Mouse (Mus musculus) left cerebral cortex, adult 8-10 months (tissue): ENCODE data around the gene Gm28778. TPM values are rescaled to one million over a fixed set of nuclear protein-coding genes. Genes with fewer than 3 reads are reported as not detected.

Experiments used
- total RNA-seq, 4 experiments: library from RNA; stranded (reverse); gene quantifications; 2 replicates each; pipeline ENCODE4 v1.2.4; 2022

Gm28778 gene
- total RNA-seq, 4 experiments from 2014 or later: 3.5 TPM; not detected in 3

Other genes starting within 250 kb of the Gm28778 start
- gene Mstn, start 235.5 kb upstream of the Gm28778 start, total RNA-seq: under 1 TPM; 0.21 to 0.96 (median 0.42) TPM
- not detected for gene 1700019A02Rik, start 109.5 kb upstream of the Gm28778 start, total RNA-seq
- 10 to 100 TPM; 38.2 to 50.3 (median 39.8) TPM for gene Pms1, start 93 bp upstream of the Gm28778 start, total RNA-seq
- gene Ormdl1, start within 50 bp of the Gm28778 start, total RNA-seq: 1 to 10 TPM; 6.4 to 9.4 (median 8.8) TPM
- gene Osgepl1, start 16.5 kb downstream of the Gm28778 start, total RNA-seq: 10 to 100 TPM; 19.1 to 24.3 (median 22.5) TPM
- 1 to 10 TPM in 1 of 4 experiments, not detected in 3; 1.7 TPM for gene Asdurf, start 55.5 kb downstream of the Gm28778 start, total RNA-seq
- gene Gm28551, start 55.6 kb downstream of the Gm28778 start, total RNA-seq: under 1 TPM in 1 of 4 experiments, not detected in 3; 0.20 TPM
- gene Asnsd1, start 55.6 kb downstream of the Gm28778 start, total RNA-seq: 10 to 100 TPM; 23.3 to 25.8 (median 25.2) TPM